Mouse (Mus musculus) T-helper 2 cell (primary cell): Measurements from ENCODE around the gene Gabrq.

Experiments used
- in situ Hi-C: fragments of 300-600 bp; cut with MboI, MseI; formaldehyde crosslinking; loops from one replicate; pipeline ENCODE4 v1.15.1; 2025; ENCODE audit warnings: high pct_unique_total_duplicates

Gabrq gene

DNA sequence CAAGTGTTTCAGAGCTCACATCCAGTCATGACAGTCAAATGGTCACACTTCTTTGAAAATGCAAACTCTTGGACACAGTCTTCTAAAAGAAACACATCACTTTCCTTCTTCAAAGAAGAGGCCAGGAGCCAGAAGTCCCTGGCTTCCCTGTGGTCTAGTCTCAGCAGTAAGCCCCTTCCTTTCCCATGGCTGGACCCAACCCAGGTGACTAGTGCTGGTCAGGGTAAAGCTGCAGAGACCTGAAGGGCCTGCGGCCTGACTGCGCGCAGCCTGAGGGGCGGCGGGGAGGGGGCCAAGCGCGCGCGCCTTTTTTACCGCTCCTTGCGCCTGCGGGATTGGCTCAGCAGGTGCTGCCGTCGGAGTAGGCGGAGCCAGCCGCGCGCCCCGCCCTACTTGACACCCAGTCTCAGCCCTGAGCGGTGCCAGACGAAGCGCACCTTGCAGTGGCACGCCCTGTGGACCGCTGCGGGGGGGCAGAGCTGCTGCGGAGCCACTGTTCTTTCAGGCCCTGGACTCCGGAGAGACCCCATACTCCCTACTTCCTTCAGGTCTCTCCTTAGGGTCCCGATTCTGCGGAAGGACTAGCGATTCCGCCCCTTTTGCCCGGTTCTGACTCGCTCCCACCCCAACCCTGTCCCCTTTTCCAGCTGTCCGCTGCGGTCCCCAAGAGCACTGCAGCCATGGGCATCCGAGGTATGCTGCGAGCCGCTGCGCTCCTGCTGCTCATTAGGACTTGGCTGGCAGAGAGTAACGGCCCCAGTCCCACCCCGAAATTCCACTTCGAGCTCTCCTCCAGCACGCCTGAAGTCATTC is at the start of gene Gabrq:
Gabrq (plus strand) TSS at position 403 of the 813 bp plus-strand sequence.
- in situ Hi-C loops: loop anchor here (10.0 kb wide), 1 partner anchor 1180 kb away; no protein-coding TSS in a partner anchor

- in situ Hi-C loops: no loop called here
Observed at GRCm38 (mm10) chrX:72788773-72789557, 36.0 kb upstream of the Gabrq start.

DNA sequence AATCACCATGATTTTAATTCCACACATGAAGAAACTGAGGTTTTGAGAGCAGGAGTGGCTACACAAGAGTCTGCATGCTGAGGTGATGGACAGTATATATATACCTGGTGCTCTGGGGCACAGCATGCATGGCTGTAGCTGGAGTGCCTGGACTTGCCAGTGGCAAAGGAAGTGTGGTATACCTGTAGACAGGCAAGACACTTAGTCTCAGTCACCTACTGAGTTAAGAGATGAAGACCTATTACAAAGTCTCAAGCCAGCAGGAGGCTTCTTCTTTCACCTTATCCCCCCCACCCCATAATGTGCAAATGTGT is 35.5 kb upstream of the Gabrq start:
- in situ Hi-C loops: no loop called here

DNA sequence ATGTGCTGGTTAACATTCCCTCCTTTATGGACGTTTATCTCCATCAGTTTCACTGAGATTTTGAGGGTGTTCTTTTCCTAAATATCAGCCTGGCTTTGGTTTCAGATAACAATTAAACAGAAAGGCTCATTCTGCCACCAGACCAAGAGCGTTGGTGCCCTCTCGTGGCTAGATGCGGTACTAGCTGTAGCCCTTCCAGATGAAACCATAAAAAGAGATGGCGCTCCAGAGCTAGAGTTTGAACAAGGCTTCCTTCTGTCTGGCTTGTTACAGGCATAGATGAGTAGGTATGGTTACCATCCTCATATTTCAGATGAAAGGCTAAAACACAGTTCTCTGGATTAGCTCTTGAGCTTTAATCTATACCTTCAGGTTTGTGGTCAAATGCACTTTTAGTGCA is 5.4 kb upstream of the Gabrq start:
- in situ Hi-C loops: no loop called here

GRCm38 (mm10) chrX:72823310-72823709 is 1.7 kb upstream of the Gabrq start:
- in situ Hi-C loops: loop anchor here (10.0 kb wide), 1 partner anchor 1179 kb away; no protein-coding TSS in a partner anchor

DNA sequence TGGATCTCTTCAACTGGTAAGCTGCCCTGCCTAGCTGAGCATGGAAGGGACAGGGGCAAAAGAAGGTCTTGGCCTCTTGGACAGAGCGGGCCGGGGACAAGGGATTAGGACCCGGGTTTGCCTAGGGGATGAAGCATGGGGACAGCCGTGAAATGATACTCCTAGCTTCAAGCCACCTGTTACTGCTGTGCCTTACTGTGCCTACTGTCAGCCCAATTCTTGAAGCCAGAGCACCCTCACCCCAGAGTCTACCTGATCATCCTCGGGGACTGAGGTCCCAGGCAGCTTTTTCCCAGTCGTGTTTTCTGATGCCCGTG is 569 bp downstream of the Gabrq start:
- in situ Hi-C loops: loop anchor here (10.0 kb wide), 1 partner anchor 1181 kb away; no protein-coding TSS in a partner anchor
